Mouse (Mus musculus): ENCODE data around the gene Gbp5. TPM values are rescaled to one million over a fixed set of nuclear protein-coding genes. Genes with fewer than 3 reads are reported as not detected.

Gbp5 gene
- polyA plus RNA-seq, 1 experiment = 4.1 TPM

DNA sequence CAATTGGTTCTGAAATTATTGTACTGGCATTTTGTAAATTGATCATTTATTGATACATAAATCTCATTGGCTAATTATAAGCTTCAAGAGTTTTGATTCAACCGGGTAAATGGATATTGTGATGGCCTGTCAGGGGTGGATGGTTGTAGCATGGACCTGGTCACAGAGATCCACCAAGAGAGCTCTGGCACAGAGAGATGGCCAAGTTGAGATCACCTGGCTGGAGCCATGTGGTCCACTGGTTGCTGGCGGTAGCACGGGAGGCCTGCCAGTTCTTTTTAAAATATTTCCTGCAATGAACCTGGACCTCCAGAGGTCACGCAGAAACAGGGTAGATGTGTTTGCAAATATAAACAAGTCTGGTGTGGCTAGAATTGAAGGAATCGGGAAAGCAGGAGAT lies 15.9 kb upstream of the Gbp5 start:
- Histone ChIP-seq H3K27ac (ENCODE audit: insufficient read depth, low read length) (no peak overlapping the region), H3K36me3 (ENCODE audit: control insufficient read depth, insufficient read depth, low read length) (no peaks in the 10 kb centered on the region), H3K4me1 (ENCODE audit: control insufficient read depth, insufficient read depth, insufficient read length) (no peaks in the 10 kb centered on the region), H3K4me3 (ENCODE audit: extremely low read depth, insufficient read depth, insufficient read length) (no peak overlapping the region), H3K27me3 (ENCODE audit: control insufficient read depth, insufficient read depth, low read length) (no peaks in the 10 kb centered on the region)
- DNase-seq (ENCODE audit: low read depth in 1 of 2, low spot score in 2 of 2) = no peak
- TF ChIP-seq POLR2A (IDR thresholded peaks at IDR 0.05; ENCODE audit: low read depth, low read length) (no peak), CTCF (IDR thresholded peaks at IDR 0.05; ENCODE audit: extremely low read depth, insufficient read depth, insufficient read length, insufficient replicate concordance) (no peak)
- 91% methylated on average over 5 of the region's 5 CpGs for WGBS

DNA sequence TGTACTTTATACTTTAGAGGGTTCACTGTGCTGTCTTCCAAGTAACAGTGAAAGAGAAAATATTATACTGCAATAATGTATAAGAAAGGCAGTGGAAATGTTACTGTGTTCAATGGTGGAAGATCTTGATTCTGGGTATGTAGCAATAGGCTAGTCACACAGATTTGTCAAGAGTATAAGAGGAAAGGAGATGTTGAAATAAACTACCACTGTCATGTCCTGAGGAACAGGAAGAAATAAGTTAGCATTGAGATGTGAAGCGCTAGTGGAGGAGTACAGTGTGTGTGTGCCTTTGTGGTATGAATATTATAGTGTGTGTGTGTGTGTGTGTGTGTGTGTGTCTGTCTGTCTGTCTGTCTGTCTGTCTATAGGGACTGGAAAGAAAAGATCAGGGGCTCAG lies 15.4 kb upstream of the Gbp5 start:
- WGBS = 67% methylated on average over 1 of the region's 1 CpGs

DNA sequence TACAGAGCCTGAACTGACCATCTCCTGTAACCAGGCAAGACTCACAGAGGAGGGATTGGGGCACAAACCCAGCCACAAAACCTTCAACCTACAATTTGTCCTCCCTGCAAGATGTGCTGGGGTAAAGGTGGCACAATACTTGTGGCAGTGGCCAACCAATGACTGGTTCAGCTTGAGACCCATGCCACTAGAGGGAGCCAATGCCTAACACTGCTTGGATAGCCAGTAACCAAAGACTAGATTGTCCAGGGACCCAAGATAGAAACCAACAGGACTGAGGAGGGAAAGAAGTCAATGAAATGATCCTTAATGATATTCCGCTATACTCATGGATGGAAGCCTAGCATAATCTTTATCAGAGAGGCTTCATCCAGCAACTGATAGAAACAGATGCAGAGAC lies 3.3 kb upstream of the Gbp5 start:
- WGBS = 77% methylated on average over 1 of the region's 1 CpGs
- H3K27me3 ChIP-seq (ENCODE audit: control insufficient read depth, insufficient read depth, low read length) = no peaks in the 10 kb centered on the region
- no peak overlapping the region for H3K4me3 ChIP-seq (ENCODE audit: extremely low read depth, insufficient read depth, insufficient read length)
- TF ChIP-seq POLR2A (IDR thresholded peaks at IDR 0.05; ENCODE audit: low read depth, low read length) (no peak), CTCF (IDR thresholded peaks at IDR 0.05; ENCODE audit: extremely low read depth, insufficient read depth, insufficient read length, insufficient replicate concordance) (peak; percentile 78; the same call in 1 of the 2 replicates)
- no peak overlapping the region for H3K27ac ChIP-seq (ENCODE audit: insufficient read depth, low read length)
- DNase-seq (ENCODE audit: low read depth in 1 of 2, low spot score in 2 of 2) = peak in 1 of 2 experiments; percentile 76
- peaks cover under 1% of the 10 kb centered on the region; the same call in 1 of the 2 replicates for H3K4me1 ChIP-seq (ENCODE audit: control insufficient read depth, insufficient read depth, insufficient read length)
- no peaks in the 10 kb centered on the region for H3K36me3 ChIP-seq (ENCODE audit: control insufficient read depth, insufficient read depth, low read length)

More for the DNA sequence above, 15.4 kb upstream of the Gbp5 start:
- no peak for TF ChIP-seq CTCF (IDR thresholded peaks at IDR 0.05; ENCODE audit: extremely low read depth, insufficient read depth, insufficient read length, insufficient replicate concordance)
- TF ChIP-seq POLR2A (IDR thresholded peaks at IDR 0.05; ENCODE audit: low read depth, low read length) = no peak
- no peak for DNase-seq (ENCODE audit: low read depth in 1 of 2, low spot score in 2 of 2)
- no peak overlapping the region for H3K27ac ChIP-seq (ENCODE audit: insufficient read depth, low read length)
- H3K4me3 ChIP-seq (ENCODE audit: extremely low read depth, insufficient read depth, insufficient read length) = no peak overlapping the region
- no peaks in the 10 kb centered on the region for H3K36me3 ChIP-seq (ENCODE audit: control insufficient read depth, insufficient read depth, low read length)
- H3K27me3 ChIP-seq (ENCODE audit: control insufficient read depth, insufficient read depth, low read length) = no peaks in the 10 kb centered on the region
- H3K4me1 ChIP-seq (ENCODE audit: control insufficient read depth, insufficient read depth, insufficient read length) = no peaks in the 10 kb centered on the region

DNA sequence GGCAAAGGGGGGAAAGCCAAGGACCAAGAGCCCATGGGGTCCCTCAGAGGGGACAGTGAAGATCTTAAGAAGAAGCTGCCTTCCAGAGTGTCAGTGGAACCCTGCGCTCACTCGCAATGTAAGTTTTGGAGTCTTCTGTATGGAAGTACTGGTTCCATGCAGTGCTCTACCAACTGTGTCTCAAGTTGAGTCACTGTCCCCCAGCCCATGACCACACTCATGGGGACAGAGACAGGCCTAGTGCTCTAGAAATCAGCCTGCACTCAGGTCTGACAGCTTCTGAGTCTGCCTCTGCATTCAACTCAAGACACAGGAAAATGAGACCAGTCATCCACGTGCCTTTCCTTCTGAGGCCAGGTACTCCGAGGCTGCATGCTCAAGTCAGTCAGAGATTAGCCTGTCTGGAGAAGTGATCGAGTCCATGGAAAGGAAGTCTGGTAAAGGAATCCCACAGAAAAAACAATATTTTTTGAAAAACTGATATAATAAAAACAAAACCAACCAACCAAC lies 1.4 kb downstream of the Gbp5 start:
- no peak for DNase-seq (ENCODE audit: low read depth in 1 of 2, low spot score in 2 of 2)
- Histone ChIP-seq H3K36me3 (ENCODE audit: control insufficient read depth, insufficient read depth, low read length) (no peaks in the 10 kb centered on the region), H3K27me3 (ENCODE audit: control insufficient read depth, insufficient read depth, low read length) (no peaks in the 10 kb centered on the region), H3K4me3 (ENCODE audit: extremely low read depth, insufficient read depth, insufficient read length) (no peak overlapping the region), H3K27ac (ENCODE audit: insufficient read depth, low read length) (no peak overlapping the region), H3K4me1 (ENCODE audit: control insufficient read depth, insufficient read depth, insufficient read length) (peaks cover 5% of the 10 kb centered on the region; the same call in 1 of the 2 replicates)
- TF ChIP-seq POLR2A (IDR thresholded peaks at IDR 0.05; ENCODE audit: low read depth, low read length) (no peak), CTCF (IDR thresholded peaks at IDR 0.05; ENCODE audit: extremely low read depth, insufficient read depth, insufficient read length, insufficient replicate concordance) (no peak)
- WGBS = 95% methylated on average over 5 of the region's 5 CpGs

DNA sequence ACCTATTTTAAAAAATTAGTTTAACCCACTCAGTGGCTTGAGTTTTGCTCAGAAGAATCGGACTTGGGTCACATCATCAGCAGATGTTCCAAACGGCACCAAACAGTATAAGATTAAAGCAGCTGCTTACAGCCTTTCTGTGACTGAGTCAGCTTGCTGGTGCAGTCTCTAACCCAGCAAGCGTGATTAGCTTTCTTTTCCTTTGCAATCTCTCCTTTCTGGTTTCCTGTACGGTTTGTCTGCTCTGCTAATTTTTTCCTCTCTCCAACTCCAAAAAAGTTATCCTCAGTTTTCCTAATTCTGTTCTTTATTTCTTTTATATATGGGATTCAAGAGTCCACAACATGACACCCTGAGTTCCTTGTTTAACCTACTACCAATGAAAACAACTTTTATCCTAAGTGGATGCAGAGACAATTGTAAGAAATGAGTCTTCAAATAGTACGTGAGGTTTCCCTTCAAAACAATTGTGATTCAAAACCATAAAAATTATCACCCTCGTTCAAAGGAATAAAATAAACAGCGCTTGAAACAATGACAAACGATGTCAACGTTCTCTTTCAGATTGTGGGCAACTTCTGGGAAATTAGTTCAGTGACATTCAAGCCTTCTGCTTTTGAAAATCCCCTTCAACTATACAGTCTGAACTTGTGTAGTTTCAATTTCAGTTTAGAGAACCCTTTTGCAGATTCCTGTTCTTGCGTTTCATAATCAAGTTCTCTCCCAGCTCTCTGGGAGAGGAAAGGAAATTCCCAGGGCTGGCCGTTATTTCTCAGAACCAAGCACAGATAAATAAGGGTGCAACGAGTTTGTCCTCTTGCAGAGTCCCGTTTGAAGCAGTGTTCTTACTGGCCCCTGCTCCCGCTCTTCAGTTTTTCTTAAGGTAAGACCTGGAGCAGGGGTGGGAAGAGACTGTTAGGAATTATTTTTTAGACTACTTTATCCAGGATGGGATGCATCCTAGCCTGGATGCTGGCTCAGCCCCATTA lies 2.6 kb downstream of the Gbp5 start:
- whole genome bisulfite sequencing = 4% methylated on average over 14 of the region's 14 CpGs
- H3K27me3 ChIP-seq (ENCODE audit: control insufficient read depth, insufficient read depth, low read length) = no peaks in the 10 kb centered on the region
- peak overlapping the region; percentile 92 for H3K4me3 ChIP-seq (ENCODE audit: extremely low read depth, insufficient read depth, insufficient read length)
- H3K27ac ChIP-seq (ENCODE audit: insufficient read depth, low read length) = peak overlapping the region; percentile 83
- no peak for TF ChIP-seq CTCF (IDR thresholded peaks at IDR 0.05; ENCODE audit: extremely low read depth, insufficient read depth, insufficient read length, insufficient replicate concordance)
- no peak for TF ChIP-seq POLR2A (IDR thresholded peaks at IDR 0.05; ENCODE audit: low read depth, low read length)
- H3K36me3 ChIP-seq (ENCODE audit: control insufficient read depth, insufficient read depth, low read length) = peaks cover 4% of the 10 kb centered on the region; the same call in 1 of the 2 replicates
- H3K4me1 ChIP-seq (ENCODE audit: control insufficient read depth, insufficient read depth, insufficient read length) = peaks cover 5% of the 10 kb centered on the region; the same call in 1 of the 2 replicates
- DNase-seq (ENCODE audit: low read depth in 1 of 2, low spot score in 2 of 2) = no peak

DNA sequence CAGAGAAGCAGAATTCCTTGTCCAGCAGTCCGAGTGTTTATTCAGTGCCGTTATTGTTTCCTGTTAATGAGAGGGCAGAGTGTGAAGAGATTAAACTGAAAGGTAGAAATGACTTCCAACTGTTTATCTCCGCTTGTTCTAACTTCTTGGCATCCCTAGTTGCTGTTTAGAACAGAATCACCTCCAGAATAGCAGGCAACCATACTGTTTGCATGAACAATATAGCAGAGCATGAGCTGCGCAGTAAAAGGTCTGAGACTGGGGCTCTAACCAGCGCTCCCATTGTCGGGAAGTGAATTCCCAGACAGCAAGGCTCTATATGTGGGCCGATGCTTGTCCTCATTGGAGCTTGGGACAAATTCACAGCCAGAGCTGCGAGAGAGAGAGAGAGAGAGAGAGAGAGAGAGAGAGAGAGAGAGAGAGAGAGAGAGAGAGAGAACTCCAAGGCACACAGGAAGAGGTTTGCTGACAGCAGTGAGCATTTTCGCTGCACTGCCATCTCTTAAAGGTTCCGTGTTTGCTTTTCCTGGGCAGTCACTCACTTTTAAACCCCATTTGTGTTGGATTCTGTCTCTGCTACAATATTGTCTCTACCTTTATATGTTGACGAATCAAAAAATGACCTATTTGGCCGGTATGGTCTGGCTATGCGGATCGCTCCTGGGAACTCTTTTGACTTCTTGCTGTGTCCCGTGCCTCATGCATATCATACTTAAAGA lies 3.5 kb downstream of the Gbp5 start:
- 12% methylated on average over 15 of the region's 15 CpGs for WGBS
- Histone ChIP-seq H3K27ac (ENCODE audit: insufficient read depth, low read length) (peak overlapping the region; percentile 83), H3K36me3 (ENCODE audit: control insufficient read depth, insufficient read depth, low read length) (peaks cover 8% of the 10 kb centered on the region), H3K4me1 (ENCODE audit: control insufficient read depth, insufficient read depth, insufficient read length) (peaks cover 5% of the 10 kb centered on the region; the same call in 1 of the 2 replicates), H3K27me3 (ENCODE audit: control insufficient read depth, insufficient read depth, low read length) (no peaks in the 10 kb centered on the region), H3K4me3 (ENCODE audit: extremely low read depth, insufficient read depth, insufficient read length) (peak overlapping the region; percentile 92)
- no peak for TF ChIP-seq CTCF (IDR thresholded peaks at IDR 0.05; ENCODE audit: extremely low read depth, insufficient read depth, insufficient read length, insufficient replicate concordance)
- no peak for TF ChIP-seq POLR2A (IDR thresholded peaks at IDR 0.05; ENCODE audit: low read depth, low read length)
- peak in 1 of 2 experiments; percentile 14 for DNase-seq (ENCODE audit: low read depth in 1 of 2, low spot score in 2 of 2)

Measured in spleen, adult 2 months (tissue).